Mouse (Mus musculus) kidney, adult 2 months (tissue): ENCODE data around the gene Hist3h2ba. TPM values are rescaled to one million over a fixed set of nuclear protein-coding genes. Genes with fewer than 3 reads are reported as not detected.
"Not testable (repeated sequence)": the region's sequence is repeated elsewhere in the genome, so short reads cannot be mapped to it uniquely, and the experiment has no call there.

Source experiments
- DNase-seq: peaks from one replicate; pipeline ENCODE4 v3.0.0; 2021
- H3K27ac ChIP-seq: fragments of 200-500 bp; 2 replicates; pipeline ENCODE4 v1.5.1; 2012; ENCODE audit warnings: low read depth, low read length, control low read depth, inconsistent platforms; ENCODE audit not compliant: insufficient read depth
- H3K27me3 ChIP-seq: fragments of 200-500 bp; replicated peaks from 2 replicates; pipeline ENCODE4 v1.6.1; 2012; ENCODE audit warnings: mild to moderate bottlenecking, moderate library complexity, low read length, inconsistent platforms; ENCODE audit not compliant: control insufficient read depth, insufficient read depth
- H3K36me3 ChIP-seq: fragments of 200-500 bp; 2 replicates; pipeline ENCODE4 v1.6.1; 2012; ENCODE audit warnings: mild to moderate bottlenecking, moderate library complexity, low read length, inconsistent platforms; ENCODE audit not compliant: control insufficient read depth, insufficient read depth
- H3K4me1 ChIP-seq: fragments of 200-500 bp; 2 replicates; pipeline ENCODE4 v1.6.1; 2011; ENCODE audit warnings: low read length; ENCODE audit not compliant: control insufficient read depth, insufficient read depth
- H3K4me3 ChIP-seq: fragments of 200-500 bp; 2 replicates; pipeline ENCODE4 v1.5.1; 2011; ENCODE audit warnings: mild to moderate bottlenecking, low read depth, low read length, control low read depth; ENCODE audit not compliant: insufficient read depth
- CTCF ChIP-seq: fragments of 200-500 bp; conservative IDR thresholded peaks from 2 replicates; pipeline ENCODE4 v1.5.1; 2011; ENCODE audit warnings: low read depth, mild to moderate bottlenecking, control low read depth, low read length, moderate library complexity, mixed read lengths; ENCODE audit not compliant: insufficient read depth, insufficient read length
- POLR2A ChIP-seq: fragments of 200-500 bp; IDR thresholded peaks from one replicate; pipeline ENCODE4 v1.6.1; 2011; ENCODE audit warnings: low read depth, low read length, control low read depth
- WGBS: fragments of 180-500 bp; shearing (Covaris S2); methylation state at CpG from one replicate; pipeline ENCODE4 v1.1.7; 2018; 5-methylcytosine and 5-hydroxymethylcytosine counted together
- polyA plus RNA-seq: library from polyadenylated mRNA; depleted of rRNA; stranded (reverse); fragments of >200 nt; gene quantifications from 2 replicates; pipeline ENCODE4 v1.2.3, GENCODE M21; 2012

Hist3h2ba gene
- polyA plus RNA-seq, 1 experiment: 3.0 TPM

DNA sequence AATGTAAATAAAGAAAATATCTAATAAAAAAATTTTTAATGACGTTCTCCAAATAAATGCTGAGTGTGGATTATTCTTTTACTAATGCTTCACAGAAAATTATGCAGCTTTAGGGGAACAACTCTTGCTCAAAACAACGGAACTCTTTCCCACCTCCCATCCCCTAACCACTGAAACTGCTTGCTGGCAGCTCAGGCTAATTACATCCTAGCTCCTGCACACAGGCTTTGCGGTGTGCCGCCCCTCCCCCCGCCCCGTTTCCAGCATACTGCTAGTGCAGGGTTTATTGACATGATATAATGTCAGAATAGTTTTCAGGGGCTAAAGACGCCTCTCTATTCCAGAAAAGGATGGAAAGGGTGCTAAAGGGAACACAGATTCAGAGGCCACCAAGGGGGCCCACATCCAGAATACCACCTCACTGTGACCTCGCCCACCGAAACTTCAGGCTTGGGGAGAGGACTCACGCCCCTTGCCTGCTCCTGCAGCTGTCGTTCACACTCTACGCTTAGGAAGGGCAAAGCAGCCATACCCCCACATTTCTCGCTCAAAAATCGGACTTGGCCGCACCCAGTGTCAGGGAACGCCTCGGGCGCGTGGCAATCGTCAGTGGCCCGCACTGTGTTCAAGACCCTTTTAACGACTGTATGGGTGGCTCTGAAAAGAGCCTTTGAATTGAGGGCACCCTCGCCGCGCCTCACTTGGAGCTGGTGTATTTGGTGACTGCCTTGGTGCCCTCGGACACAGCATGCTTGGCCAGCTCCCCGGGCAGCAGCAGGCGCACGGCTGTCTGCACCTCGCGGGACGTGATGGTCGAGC, 4.8 kb downstream of the Hist3h2ba start:
- WGBS: 2% methylated on average over 33 of the region's 33 CpGs
- Histone ChIP-seq H3K27ac (no peak overlapping the region), H3K36me3 (no peaks in the 10 kb centered on the region), H3K4me1 (peaks cover 7% of the 10 kb centered on the region; the same call in 1 of the 2 replicates), H3K27me3 (no peaks in the 10 kb centered on the region; the same call in 1 of the 2 replicates), H3K4me3 (peak overlapping the region; percentile 57)
- DNase-seq: no peak
- no peak for TF ChIP-seq POLR2A
- no peak for TF ChIP-seq CTCF

DNA sequence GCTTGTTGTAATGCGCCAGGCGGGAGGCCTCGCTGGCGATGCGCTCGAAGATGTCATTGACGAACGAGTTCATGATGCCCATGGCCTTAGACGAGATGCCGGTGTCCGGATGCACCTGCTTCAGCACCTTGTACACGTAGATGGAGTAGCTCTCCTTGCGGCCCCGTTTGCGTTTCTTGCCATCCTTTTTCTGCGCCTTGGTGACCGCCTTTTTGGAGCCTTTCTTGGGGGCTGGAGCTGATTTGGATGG, 5.4 kb downstream of the Hist3h2ba start:
- H3K4me3 ChIP-seq: peak overlapping the region; percentile 57
- H3K4me1 ChIP-seq, DNase-seq, H3K36me3 ChIP-seq, H3K27me3 ChIP-seq: not testable (repeated sequence)
- WGBS: under 1% methylated on average over 17 of the region's 17 CpGs
- peak overlapping the region; percentile 15; the same call in 1 of the 2 replicates for H3K27ac ChIP-seq

GRCm38 (mm10) chr11:58954420-58955142, 5.9 kb downstream of the Hist3h2ba start, which contains the start of the genes Hist3h2a and Trim17:
Hist3h2a (plus strand) TSS chr11:58954685.
Trim17 (plus strand) TSS chr11:58954685.
- no peaks in the 10 kb centered on the region for H3K36me3 ChIP-seq
- peak; percentile 65 for TF ChIP-seq POLR2A
- peak; percentile 52 for TF ChIP-seq CTCF
- H3K27ac ChIP-seq: peak within 1 kb of the TSS; percentile 93
- peaks cover 9% of the 10 kb centered on the region; the same call in 1 of the 2 replicates for H3K4me1 ChIP-seq
- under 1% methylated on average over 49 of the region's 49 CpGs for WGBS
- peak; percentile 98 for DNase-seq
- no peaks in the 10 kb centered on the region; the same call in 1 of the 2 replicates for H3K27me3 ChIP-seq
- peak within 1 kb of the TSS; percentile 81 for H3K4me3 ChIP-seq

GRCm38 (mm10) chr11:58955143-58955867, 6.6 kb downstream of the Hist3h2ba start:
- no peak for DNase-seq
- Histone ChIP-seq H3K4me3 (peak overlapping the region; percentile 81), H3K4me1 (peaks cover 9% of the 10 kb centered on the region; the same call in 1 of the 2 replicates), H3K27ac (peak overlapping the region; percentile 93), H3K36me3 (no peaks in the 10 kb centered on the region), H3K27me3 (no peaks in the 10 kb centered on the region)
- WGBS: under 1% methylated on average over 20 of the region's 20 CpGs
- TF ChIP-seq POLR2A (no peak), CTCF (no peak)

- DNase-seq: no peak
- H3K4me3 ChIP-seq: peak overlapping the region; percentile 81; the same call in 1 of the 2 replicates
- TF ChIP-seq POLR2A: no peak
- TF ChIP-seq CTCF: no peak
- peaks cover 9% of the 10 kb centered on the region; the same call in 1 of the 2 replicates for H3K4me1 ChIP-seq
- peak overlapping the region; percentile 3; the same call in 1 of the 2 replicates for H3K27ac ChIP-seq
- H3K27me3 ChIP-seq: no peaks in the 10 kb centered on the region
- no peaks in the 10 kb centered on the region for H3K36me3 ChIP-seq
- WGBS: 11% methylated on average over 8 of the region's 8 CpGs
Measured at GRCm38 (mm10) chr11:58955868-58956257, 7.1 kb downstream of the Hist3h2ba start.

DNA sequence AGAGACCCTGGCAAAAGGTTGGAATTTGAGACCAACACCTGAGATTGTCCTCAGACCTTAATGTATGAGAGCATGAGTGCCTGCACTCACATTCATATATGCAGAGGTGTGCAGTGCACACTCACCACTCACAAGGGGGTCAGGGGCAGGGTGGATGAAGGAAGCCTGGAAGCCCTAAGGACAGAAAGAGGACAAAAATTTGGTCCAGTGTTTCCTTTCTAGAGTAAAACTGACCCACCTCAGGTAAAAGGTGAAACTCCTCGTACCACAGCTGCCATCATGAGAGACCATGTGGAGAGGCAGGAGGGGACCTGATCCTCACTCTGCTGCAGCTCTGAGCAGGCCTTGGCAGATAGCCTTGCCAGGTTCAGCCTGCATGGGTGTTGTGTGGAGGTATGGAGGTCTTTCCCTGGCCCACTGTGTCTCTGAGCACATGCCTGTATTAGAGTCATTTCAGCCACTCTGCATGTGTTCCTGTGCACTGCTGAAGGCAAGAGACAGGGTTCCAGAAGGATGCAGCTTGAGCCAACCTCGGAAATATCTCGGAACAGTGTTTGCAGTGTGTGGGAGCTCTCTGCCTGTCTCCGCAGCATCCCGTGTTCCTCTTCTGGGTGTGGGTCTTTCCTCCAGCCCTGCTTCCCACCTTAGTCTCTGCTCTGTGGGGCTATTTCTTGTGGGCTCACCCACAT, 8.7 kb downstream of the Hist3h2ba start:
- Histone ChIP-seq H3K4me1 (peaks cover 9% of the 10 kb centered on the region; the same call in 1 of the 2 replicates), H3K27me3 (no peaks in the 10 kb centered on the region), H3K4me3 (no peak overlapping the region), H3K36me3 (no peaks in the 10 kb centered on the region), H3K27ac (no peak overlapping the region)
- 80% methylated on average over 5 of the region's 5 CpGs for WGBS
- TF ChIP-seq POLR2A (no peak), CTCF (no peak)
- DNase-seq: no peak
